Mouse (Mus musculus): ENCODE measurements around the gene Foxo1. TPM values are rescaled to one million over a fixed set of nuclear protein-coding genes. Genes with fewer than 3 reads are reported as not detected.
A peak's percentile ranks its signal among the peaks of the same experiment; 100 is the strongest.

The Foxo1 gene
- polyA plus RNA-seq, 2 experiments = 1.0 to 1.4 TPM

GRCm38 (mm10) chr3:52257782-52258441 is 10.2 kb upstream of the Foxo1 start:
- H3K27ac ChIP-seq = no peak overlapping the region
- no peaks in the 10 kb centered on the region for H3K27me3 ChIP-seq (ENCODE audit: control insufficient read depth, insufficient read depth, low read length)
- no peak for DNase-seq (ENCODE audit: low read depth in 3 of 3, low spot score in 3 of 3)
- 13% methylated on average over 18 of the region's 18 CpGs for WGBS (ENCODE audit: insufficient replicate concordance)
- ATAC-seq (ENCODE audit: insufficient read depth) = no peak
- no peak overlapping the region for H3K9ac ChIP-seq (replicated peaks)
- peak overlapping the region; percentile 42 for H3K4me2 ChIP-seq (ENCODE audit: low read depth)
- TF ChIP-seq EP300 (IDR thresholded peaks at IDR 0.05; ENCODE audit: low read depth) (no peak), CTCF (IDR thresholded peaks at IDR 0.05; ENCODE audit: low read depth) (peak; percentile 64)
- H3K4me1 ChIP-seq (replicated peaks; ENCODE audit: control insufficient read depth in 2 of 2, insufficient read depth in 2 of 2, low read length in 1 of 2) = no peaks in the 10 kb centered on the region
- no peaks in the 10 kb centered on the region for H3K9me3 ChIP-seq (ENCODE audit: control insufficient read depth, low read length)
- no peak overlapping the region for H3K4me3 ChIP-seq (ENCODE audit: insufficient read depth in 1 of 2, low read depth in 2 of 2, low read length in 2 of 2)
- H3K36me3 ChIP-seq (replicated peaks; ENCODE audit: control insufficient read depth, insufficient read depth, low read depth) = no peaks in the 10 kb centered on the region

GRCm38 (mm10) chr3:52258532-52258931 is 9.6 kb upstream of the Foxo1 start:
- DNase-seq (ENCODE audit: low read depth in 3 of 3, low spot score in 3 of 3) = no peak
- Histone ChIP-seq H3K36me3 (replicated peaks; ENCODE audit: control insufficient read depth, insufficient read depth, low read depth) (no peaks in the 10 kb centered on the region), H3K9me3 (ENCODE audit: control insufficient read depth, low read length) (no peaks in the 10 kb centered on the region), H3K4me2 (ENCODE audit: low read depth) (no peak overlapping the region), H3K9ac (replicated peaks) (no peak overlapping the region), H3K27ac (no peak overlapping the region), H3K4me3 (ENCODE audit: insufficient read depth in 1 of 2, low read depth in 2 of 2, low read length in 2 of 2) (no peak overlapping the region), H3K4me1 (replicated peaks; ENCODE audit: control insufficient read depth in 2 of 2, insufficient read depth in 2 of 2, low read length in 1 of 2) (no peaks in the 10 kb centered on the region), H3K27me3 (ENCODE audit: control insufficient read depth, insufficient read depth, low read length) (no peaks in the 10 kb centered on the region)
- WGBS (ENCODE audit: insufficient replicate concordance) = 45% methylated on average over 3 of the region's 3 CpGs
- TF ChIP-seq CTCF (IDR thresholded peaks at IDR 0.05; ENCODE audit: low read depth) = no peak
- no peak for TF ChIP-seq EP300 (IDR thresholded peaks at IDR 0.05; ENCODE audit: low read depth)
- ATAC-seq (ENCODE audit: insufficient read depth) = no peak

- no peak overlapping the region for H3K9ac ChIP-seq (replicated peaks)
- H3K27ac ChIP-seq = no peak overlapping the region
- no peak overlapping the region for H3K4me3 ChIP-seq (ENCODE audit: insufficient read depth in 1 of 2, low read depth in 2 of 2, low read length in 2 of 2)
- H3K4me2 ChIP-seq (ENCODE audit: low read depth) = no peak overlapping the region
- peaks cover 6 to 9% of the 10 kb centered on the region in 2 experiments for H3K4me1 ChIP-seq (replicated peaks; ENCODE audit: control insufficient read depth in 2 of 2, insufficient read depth in 2 of 2, low read length in 1 of 2)
- TF ChIP-seq CTCF (IDR thresholded peaks at IDR 0.05; ENCODE audit: low read depth) (peak; percentile 88), EP300 (IDR thresholded peaks at IDR 0.05; ENCODE audit: low read depth) (no peak)
- ATAC-seq (ENCODE audit: insufficient read depth) (no peak), DNase-seq (ENCODE audit: low read depth in 3 of 3, low spot score in 3 of 3) (no peak)
- H3K9me3 ChIP-seq (ENCODE audit: control insufficient read depth, low read length) = no peaks in the 10 kb centered on the region
- WGBS (ENCODE audit: insufficient replicate concordance) = 40% methylated on average over 13 of the region's 13 CpGs
- H3K27me3 ChIP-seq (ENCODE audit: control insufficient read depth, insufficient read depth, low read length) = peaks cover 2% of the 10 kb centered on the region
- no peaks in the 10 kb centered on the region for H3K36me3 ChIP-seq (replicated peaks; ENCODE audit: control insufficient read depth, insufficient read depth, low read depth)
These were observed 5.5 kb upstream of the Foxo1 start for GRCm38 (mm10) chr3:52262431-52263161.

GRCm38 (mm10) chr3:52264354-52264753 is 3.8 kb upstream of the Foxo1 start:
- H3K27me3 ChIP-seq (ENCODE audit: control insufficient read depth, insufficient read depth, low read length) = peaks cover 13% of the 10 kb centered on the region
- ATAC-seq (ENCODE audit: insufficient read depth) = no peak
- no peak overlapping the region for H3K9ac ChIP-seq (replicated peaks)
- peaks cover 6 to 9% of the 10 kb centered on the region in 2 experiments for H3K4me1 ChIP-seq (replicated peaks; ENCODE audit: control insufficient read depth in 2 of 2, insufficient read depth in 2 of 2, low read length in 1 of 2)
- TF ChIP-seq CTCF (IDR thresholded peaks at IDR 0.05; ENCODE audit: low read depth) (no peak), EP300 (IDR thresholded peaks at IDR 0.05; ENCODE audit: low read depth) (no peak)
- no peak overlapping the region for H3K27ac ChIP-seq
- 69% methylated on average over 8 of the region's 8 CpGs for whole genome bisulfite sequencing (ENCODE audit: insufficient replicate concordance)
- H3K9me3 ChIP-seq (ENCODE audit: control insufficient read depth, low read length) = no peaks in the 10 kb centered on the region
- H3K36me3 ChIP-seq (replicated peaks; ENCODE audit: control insufficient read depth, insufficient read depth, low read depth) = no peaks in the 10 kb centered on the region
- no peak for DNase-seq (ENCODE audit: low read depth in 3 of 3, low spot score in 3 of 3)
- no peak overlapping the region for H3K4me3 ChIP-seq (ENCODE audit: insufficient read depth in 1 of 2, low read depth in 2 of 2, low read length in 2 of 2)
- H3K4me2 ChIP-seq (ENCODE audit: low read depth) = no peak overlapping the region

GRCm38 (mm10) chr3:52266606-52267160 is 1.5 kb upstream of the Foxo1 start:
- H3K36me3 ChIP-seq (replicated peaks; ENCODE audit: control insufficient read depth, insufficient read depth, low read depth) = no peaks in the 10 kb centered on the region
- peak overlapping the region in 1 of 2 experiments; percentile 68; a peak in 2 of 4 replicates for H3K4me3 ChIP-seq (ENCODE audit: insufficient read depth in 1 of 2, low read depth in 2 of 2, low read length in 2 of 2)
- H3K9ac ChIP-seq (replicated peaks) = 0 out of 2 replicates have a peak overlapping the region, but pooled peaks have one; percentile 9
- H3K27me3 ChIP-seq (ENCODE audit: control insufficient read depth, insufficient read depth, low read length) = peaks cover 26% of the 10 kb centered on the region
- ATAC-seq (ENCODE audit: insufficient read depth) (no peak), DNase-seq (ENCODE audit: low read depth in 3 of 3, low spot score in 3 of 3) (no peak)
- H3K9me3 ChIP-seq (ENCODE audit: control insufficient read depth, low read length) = no peaks in the 10 kb centered on the region
- WGBS (ENCODE audit: insufficient replicate concordance) = 11% methylated on average over 17 of the region's 17 CpGs
- TF ChIP-seq CTCF (IDR thresholded peaks at IDR 0.05; ENCODE audit: low read depth) (no peak), EP300 (IDR thresholded peaks at IDR 0.05; ENCODE audit: low read depth) (no peak)
- H3K4me2 ChIP-seq (ENCODE audit: low read depth) = peak overlapping the region; percentile 84
- no peak overlapping the region for H3K27ac ChIP-seq
- H3K4me1 ChIP-seq (replicated peaks; ENCODE audit: control insufficient read depth in 2 of 2, insufficient read depth in 2 of 2, low read length in 1 of 2) = peaks cover 6 to 9% of the 10 kb centered on the region in 2 experiments

All from liver, embryonic 14.5 days (tissue).